Mouse (Mus musculus): ENCODE data around the gene Fgf15. TPM values are rescaled to one million over a fixed set of nuclear protein-coding genes. Genes with fewer than 3 reads are reported as not detected.

Fgf15 gene
- polyA plus RNA-seq (2012; rRNA removed) = not detected in 2 replicates

GRCm38 (mm10) chr7:144896294-144897218 is at the start of gene Fgf15:
Fgf15 (plus strand) TSS chr7:144896531.

GRCm38 (mm10) chr7:144847067-144847466 is 49.3 kb upstream of the Fgf15 start, which contains the start of gene Fgf4:
Fgf4 (plus strand) TSS chr7:144847367.

GRCm38 (mm10) chr7:144914948-144915750 is 18.8 kb downstream of the Fgf15 start, which contains the start of gene LTO1:
LTO1 (plus strand) TSS chr7:144915100.

GRCm38 (mm10) chr7:144939344-144940002 is 43.1 kb downstream of the Fgf15 start, which contains the start of gene Ccnd1:
Ccnd1 (minus strand) TSS chr7:144939925.

Other genes starting within 250 kb of the Fgf15 start
- gene Ano1, start 144.6 kb upstream of the Fgf15 start, polyA plus RNA-seq (2012; rRNA removed) = 0.93 and 0.94 TPM in 2 replicates
- 0.12 and 0.19 TPM in 2 replicates for gene Fgf3, start 58.4 kb upstream of the Fgf15 start, polyA plus RNA-seq (2012; rRNA removed)
- not detected in 2 replicates for gene Fgf4, start 49.2 kb upstream of the Fgf15 start, polyA plus RNA-seq (2012; rRNA removed)
- 10.3 and 10.6 TPM in 2 replicates for gene LTO1, start 18.6 kb downstream of the Fgf15 start, polyA plus RNA-seq (2012; rRNA removed)
- 8.3 and 9.2 TPM in 2 replicates for gene Ccnd1, start 43.4 kb downstream of the Fgf15 start, polyA plus RNA-seq (2012; rRNA removed)

All from liver, embryonic 18 days (tissue).